Mouse (Mus musculus): ENCODE results near the gene Pip5k1a.
"Not testable (repeated sequence)": the region's sequence is repeated elsewhere in the genome, so short reads cannot be mapped to it uniquely, and the experiment has no call there.

Pip5k1a gene

DNA sequence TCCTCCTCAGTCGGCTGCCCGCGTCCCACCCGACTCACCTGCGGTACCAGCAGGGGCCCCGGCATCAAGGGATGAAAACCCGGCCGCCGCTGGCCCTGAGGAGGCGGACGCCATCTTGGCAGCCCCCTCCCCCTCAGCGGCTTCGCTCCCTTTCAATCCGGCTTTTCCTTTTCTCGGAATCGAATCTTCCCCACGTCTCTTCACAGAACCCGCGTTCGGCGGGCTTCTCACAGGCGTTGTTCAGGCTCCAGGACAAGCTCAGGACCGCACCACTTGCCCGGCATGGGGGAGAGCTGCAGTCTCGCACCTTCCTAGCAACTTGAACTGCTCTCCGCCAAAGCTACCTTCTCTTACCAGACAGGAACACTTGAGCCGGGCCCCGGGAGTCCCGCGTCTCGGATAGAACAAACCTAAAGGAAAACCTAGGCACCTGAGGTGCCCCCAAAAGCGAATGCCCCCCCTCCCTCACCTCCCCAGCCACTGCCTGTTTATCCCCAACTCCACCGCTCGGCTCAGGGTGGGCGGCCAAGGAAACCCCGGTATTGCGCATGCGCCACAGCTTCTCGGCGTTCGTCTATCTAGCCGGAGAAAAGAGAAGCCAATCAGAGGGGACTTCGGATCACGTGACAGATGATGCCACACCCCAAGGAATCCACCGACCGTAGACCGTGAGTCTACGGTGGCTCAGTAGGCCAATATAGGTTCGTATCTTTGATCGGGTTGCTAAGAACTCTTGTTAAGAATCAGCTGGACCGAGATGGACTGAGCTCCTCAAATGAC is at the start of gene Pip5k1a:
Gene Pip5k1a (minus strand): TSS at position 593 of the 780 bp plus-strand sequence.
- peak; percentile 91 to 94 for DNase-seq (ENCODE audit: low spot score in 2 of 2)

DNA sequence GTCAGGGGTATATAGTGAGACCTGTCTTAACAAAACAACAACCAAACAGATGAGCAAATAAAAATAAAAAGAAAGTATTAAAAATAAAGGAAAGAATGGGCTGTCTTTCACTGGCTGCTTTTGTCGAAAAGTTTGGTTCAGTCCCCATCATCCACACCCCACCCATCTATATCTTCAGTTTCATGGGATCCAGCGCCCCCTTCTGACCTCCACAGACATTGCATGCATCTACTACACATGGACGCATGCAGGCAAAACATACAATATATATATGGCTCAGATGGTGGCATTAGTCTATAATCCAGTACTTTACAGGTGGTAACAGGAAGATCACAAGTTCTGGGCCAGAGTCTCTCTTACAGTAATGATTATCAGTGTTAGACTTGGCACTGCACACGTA is 47.1 kb upstream of the Pip5k1a start:
- peak in 1 of 2 experiments; percentile 67 for DNase-seq (ENCODE audit: low spot score in 2 of 2)

DNA sequence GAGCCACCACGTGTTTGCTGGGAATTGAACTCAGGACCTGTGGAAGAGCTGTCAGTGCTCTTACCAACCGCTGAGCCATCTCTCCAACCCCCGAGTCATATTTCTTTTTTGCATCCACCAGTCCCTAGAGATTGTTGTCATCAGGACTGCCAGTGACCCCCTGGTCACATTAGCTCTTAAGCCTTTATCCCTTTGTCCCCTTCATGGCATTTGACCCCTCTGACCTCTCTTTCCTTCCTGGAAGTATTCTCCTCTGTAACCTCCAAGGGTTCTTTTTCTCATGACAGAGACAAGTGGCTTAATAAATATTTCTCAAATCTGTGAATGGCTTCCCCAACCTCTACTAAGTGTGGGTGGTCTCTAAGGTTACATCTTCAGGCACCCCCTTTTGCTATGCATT is 41.2 kb upstream of the Pip5k1a start:
- DNase-seq (ENCODE audit: low spot score in 2 of 2) = no peak

DNA sequence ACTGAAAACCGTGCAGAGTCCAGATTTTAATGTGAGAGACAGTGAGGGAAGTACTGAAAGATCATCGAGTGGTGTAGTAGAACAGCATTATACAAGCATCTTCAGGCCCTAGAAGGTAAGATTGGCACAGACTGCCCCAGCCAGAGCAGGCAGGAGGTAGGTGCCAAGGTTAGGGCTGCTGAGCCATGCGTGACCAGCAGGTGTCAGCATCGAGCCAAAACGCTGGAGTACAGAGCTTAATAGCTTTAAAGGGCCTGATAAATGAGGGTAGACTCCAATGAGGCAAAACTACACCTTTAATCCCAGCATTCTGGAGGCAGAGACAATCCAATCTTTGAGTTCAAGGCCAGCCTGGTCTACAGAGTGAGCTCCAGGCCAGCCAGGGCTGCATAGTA is 35.9 kb upstream of the Pip5k1a start:
- peak; percentile 80 to 89 for DNase-seq (ENCODE audit: low spot score in 2 of 2)

DNA sequence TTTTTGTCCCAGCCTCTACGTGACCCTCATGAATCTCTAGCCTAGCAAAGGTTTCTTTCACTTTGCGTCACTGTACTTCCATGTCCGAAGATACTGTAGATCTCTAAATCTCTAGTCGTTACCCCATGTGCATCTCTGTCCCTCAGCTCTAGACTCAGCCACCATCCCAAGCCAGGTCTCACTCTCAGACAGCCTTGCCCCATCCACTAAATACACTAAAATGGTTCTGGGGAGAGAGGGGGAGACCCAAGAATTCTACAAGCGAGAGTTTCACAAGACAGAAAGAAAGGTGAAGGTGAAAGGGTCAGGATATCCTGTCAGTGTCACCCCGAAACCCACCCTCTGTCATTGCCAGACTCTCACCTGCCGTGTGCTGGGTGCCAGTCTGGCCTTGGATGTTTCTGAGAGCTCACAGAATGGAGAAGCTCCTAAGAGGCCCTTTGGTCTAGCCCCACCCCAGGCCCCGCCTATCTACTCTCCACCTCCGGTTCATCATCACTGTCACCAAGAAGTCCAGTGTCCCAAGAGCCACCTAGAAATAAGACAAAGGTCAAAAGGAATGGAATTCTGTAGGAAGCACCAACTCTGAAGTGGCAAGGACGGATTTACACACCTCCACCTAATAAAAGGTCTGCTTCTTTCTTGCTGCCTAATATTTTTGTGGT is 35.4 kb upstream of the Pip5k1a start, which contains the start of gene Tnfaip8l2:
Gene Tnfaip8l2 (minus strand): TSS at position 409 of the 665 bp plus-strand sequence.
- DNase-seq (ENCODE audit: low spot score in 2 of 2) = peak; percentile 50 to 58

DNA sequence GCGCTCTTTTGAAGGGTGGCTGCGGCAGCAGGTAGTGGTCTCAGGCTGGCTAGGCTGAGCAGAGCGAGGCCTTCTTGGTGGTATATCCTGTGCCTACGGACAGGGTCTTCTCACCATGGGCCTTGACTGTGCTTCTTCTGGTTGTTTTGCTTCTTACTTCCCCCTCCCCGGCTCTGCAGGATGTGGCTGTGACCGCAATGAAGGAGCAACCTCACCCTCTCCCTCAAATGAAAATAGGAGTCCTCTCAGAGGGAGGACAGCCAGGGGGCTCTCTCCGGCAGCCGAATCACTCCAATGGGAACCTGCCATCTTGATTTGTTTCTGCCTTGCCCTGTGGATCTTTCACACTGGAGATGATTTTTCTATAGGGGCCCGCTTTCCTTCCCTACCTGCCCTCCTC is 34.7 kb upstream of the Pip5k1a start:
- DNase-seq (ENCODE audit: low spot score in 2 of 2) = peak in 1 of 2 experiments; percentile 38

DNA sequence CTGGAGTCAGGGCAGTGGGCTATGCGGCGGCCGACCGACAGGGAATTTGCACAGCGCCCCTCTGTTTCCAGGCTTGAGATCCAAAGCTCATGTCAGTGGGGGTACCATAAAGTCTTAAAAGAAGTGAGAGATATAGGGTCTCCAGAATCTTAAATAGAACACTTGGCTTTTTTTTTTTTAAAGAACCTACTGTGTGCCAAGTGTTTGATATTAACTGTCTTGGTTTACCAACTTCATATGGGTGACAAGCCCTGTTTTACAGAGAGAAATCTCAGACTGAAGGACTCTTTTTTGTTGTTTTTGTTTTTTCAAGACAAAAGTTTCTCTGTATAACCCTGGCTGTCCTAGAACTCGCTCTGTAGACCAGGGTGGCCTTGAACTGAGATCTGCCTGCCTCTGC is 34.1 kb upstream of the Pip5k1a start:
- no peak for DNase-seq (ENCODE audit: low spot score in 2 of 2)

DNA sequence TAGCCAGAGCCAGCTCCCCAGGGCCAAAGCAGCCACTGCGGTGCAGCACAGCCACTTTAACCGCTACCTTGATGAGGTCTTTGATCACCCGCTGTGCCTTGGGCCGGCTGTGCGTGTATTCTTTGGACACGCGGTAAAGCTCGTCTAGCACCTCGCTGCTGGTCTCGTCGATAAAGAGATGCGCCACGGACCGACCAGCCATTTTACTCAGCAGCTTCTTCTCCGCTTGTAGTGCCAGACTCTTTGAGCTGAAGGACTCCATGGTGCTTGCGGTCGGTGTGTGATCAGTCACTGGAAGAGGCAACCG is 33.5 kb upstream of the Pip5k1a start:
- no peak for DNase-seq (ENCODE audit: low spot score in 2 of 2)

DNA sequence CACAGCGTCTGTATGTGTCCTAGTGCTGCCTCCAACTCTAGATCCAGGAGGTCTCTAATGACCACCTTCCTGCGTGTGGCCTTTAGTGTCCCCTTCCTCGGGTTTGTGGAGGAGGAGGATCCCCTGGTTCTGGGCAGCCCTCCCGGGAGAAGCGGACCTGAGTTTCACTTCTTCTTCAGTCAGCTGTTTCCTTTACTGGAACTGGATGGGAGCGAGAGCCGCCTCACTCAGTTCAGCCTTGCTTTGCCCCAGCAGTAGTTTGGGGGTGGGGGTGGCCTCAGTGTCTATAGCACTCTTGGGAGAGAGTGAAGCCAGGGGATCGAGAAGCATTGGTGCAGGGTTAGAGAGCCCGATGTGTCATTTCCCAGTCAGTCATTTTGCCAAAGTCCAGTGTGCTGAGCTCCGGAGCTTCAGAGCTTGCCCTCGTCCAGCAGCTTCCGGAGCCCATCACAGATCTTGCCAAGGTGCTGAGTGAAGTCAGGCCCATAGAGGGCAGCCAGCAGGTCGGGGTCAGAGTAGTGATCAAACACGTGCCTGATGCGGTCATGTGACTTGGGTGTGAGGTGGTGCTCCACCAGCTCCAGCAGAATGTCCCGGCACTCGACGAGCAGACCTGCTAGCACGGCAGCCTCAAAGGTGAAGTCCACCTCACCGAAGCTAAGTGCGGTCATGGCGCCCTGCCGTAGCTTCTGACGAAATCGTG is 33.0 kb upstream of the Pip5k1a start:
- no peak for DNase-seq (ENCODE audit: low spot score in 2 of 2)

DNA sequence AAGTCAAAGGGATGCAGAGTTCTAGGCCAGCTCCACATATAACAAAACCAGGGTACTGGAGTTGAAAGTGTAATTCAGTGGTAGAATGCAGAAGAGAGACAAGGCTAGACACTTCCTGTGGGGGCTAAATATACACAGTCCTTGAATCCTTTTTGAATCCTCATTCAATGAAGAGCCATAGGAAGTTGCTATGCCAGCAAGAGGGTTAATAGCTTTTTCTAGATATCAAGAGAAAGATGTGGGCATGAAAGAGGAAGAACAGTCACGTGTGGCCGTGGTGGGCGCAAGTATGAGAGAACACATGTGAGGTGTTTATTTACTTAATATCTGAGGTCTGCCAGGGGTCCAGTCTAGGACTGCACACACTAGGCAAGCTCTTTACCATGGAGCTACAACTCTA is 29.6 kb upstream of the Pip5k1a start:
- no peak for DNase-seq (ENCODE audit: low spot score in 2 of 2)

DNA sequence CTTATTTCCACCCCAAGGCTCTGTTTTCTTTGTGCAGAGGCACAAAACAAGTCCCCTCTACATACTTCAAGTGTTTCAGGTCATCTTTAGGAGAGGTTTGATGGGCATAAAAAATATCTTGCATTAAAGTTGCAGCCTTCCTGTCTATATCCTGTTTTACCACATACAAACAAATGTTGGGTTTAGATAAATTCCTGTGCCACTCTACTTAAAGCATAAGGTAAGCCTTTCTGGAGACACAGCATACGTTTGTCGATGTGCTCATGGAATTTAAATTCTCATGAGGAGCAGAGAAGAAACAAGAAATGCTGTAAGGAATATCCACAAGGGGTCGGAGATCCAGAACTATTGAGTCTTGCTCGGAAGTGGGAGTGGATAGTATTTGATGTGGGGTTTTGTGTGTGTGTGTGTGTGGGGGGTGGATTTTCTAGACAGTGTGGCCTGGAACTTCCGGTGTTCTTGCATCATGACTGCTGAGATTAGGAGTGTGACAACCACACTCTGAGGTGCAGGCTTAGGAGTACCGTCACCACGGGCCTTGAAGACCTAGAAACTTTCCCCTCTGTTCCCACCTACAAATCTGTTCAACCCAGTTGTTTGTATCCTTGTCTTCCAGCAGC is 28.8 kb upstream of the Pip5k1a start:
- no peak for DNase-seq (ENCODE audit: low spot score in 2 of 2)

DNA sequence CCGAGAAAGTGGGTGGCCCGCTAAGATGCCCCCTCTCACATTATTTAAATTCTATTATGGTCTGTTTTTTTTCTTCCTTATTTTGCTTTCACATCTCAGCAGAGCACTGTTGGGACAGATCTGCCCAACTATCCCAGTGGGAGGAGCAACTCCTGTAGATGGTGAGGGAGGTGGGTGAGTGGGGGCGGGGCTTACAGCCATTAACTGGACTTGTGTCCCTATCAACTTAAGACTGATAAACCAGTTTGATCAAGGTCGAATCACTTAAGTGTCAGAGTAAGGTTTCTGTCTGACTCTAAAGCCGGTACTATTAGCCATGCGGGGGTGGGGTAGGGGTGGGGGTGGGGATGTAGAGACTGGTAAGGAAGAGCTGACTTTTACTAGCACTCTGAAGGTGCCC is 28.3 kb upstream of the Pip5k1a start:
- DNase-seq (ENCODE audit: low spot score in 2 of 2) = peak; percentile 43 to 58

DNA sequence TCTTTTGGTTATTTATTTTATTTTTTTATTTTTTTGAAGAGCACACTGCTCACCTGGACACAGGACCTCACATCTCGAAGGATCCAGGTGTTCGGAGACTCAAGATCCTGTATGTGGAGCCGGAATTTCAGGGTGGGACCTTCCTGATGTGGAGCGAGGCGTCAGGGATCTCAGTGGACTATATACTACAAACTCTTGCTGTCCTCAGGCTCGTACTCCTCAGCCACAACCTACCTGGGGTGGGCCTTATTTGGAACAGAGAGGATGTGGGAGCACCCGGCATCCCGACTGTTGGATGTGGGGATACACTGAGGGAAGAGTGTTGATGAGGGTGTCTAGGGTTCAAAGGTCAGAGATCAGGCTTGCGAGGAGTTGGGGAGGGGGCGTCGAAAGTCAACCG is 27.4 kb upstream of the Pip5k1a start:
- not testable (repeated sequence) for DNase-seq (ENCODE audit: low spot score in 2 of 2)

DNA sequence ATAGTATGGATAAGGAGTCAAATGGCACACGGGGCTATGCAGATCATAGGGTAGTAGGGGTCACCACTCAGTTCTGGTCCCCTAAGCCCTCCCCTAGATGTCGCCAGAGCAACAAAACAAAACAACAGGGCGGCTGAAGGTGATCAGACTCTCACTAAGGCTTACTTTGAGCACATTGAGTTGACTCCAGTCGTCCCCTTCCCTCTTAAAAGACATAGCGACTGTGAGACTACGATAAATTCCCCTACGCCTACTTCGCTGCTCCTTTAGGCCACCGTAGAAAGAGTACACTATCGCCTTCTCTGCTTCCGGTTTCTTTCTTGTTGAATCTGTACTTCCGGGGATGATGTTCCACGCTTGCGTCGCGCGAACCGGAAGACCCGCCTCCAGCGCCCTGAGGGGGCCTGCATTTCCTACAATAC is 27.0 kb upstream of the Pip5k1a start, which contains the start of the genes Scnm1 and Lysmd1:
Gene Scnm1 (minus strand): TSS at position 332 of the 422 bp plus-strand sequence.
Gene Lysmd1 (plus strand): TSS at position 409 of the 422 bp plus-strand sequence.
- DNase-seq (ENCODE audit: low spot score in 2 of 2) = peak; percentile 73 to 83

DNA sequence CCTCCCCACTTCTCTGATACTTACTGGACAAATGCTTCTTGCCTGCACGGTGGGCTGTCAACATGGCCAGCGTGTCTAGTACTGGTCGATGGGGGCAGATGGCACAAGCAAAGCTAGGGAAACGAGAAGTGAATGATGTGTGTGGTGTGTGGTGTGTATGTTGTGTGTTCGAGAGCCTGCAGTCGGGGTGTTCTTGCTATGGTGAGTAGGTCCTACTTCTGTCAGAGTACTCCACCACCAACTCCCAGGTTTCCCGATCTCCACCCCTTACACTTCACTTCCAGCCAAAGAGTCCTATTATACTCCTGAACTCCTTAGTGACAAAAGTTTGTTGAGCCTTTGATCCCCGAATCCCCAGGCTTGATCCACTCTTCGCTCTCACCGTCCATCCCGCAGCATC is 26.4 kb upstream of the Pip5k1a start:
- DNase-seq (ENCODE audit: low spot score in 2 of 2) = no peak

DNA sequence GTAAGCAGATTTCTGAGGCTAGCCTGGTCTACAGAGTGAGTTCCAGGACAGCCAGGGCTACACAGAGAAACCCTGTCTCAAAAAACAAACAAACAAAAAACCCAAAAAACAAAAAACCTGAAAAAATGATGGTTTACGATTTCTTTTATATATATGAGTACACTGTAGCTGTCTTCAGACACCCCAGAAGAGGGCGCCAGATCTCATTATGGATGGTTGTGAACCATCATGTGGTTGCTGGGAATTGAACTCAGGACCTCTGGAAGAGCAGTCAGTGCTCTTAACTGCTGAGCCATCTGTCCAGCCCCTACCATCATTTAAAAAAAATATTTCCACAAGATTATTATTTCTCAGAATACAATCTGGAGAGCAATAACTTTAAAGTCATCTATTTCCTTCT is 25.7 kb upstream of the Pip5k1a start:
- DNase-seq (ENCODE audit: low spot score in 2 of 2) = not testable (repeated sequence)

DNA sequence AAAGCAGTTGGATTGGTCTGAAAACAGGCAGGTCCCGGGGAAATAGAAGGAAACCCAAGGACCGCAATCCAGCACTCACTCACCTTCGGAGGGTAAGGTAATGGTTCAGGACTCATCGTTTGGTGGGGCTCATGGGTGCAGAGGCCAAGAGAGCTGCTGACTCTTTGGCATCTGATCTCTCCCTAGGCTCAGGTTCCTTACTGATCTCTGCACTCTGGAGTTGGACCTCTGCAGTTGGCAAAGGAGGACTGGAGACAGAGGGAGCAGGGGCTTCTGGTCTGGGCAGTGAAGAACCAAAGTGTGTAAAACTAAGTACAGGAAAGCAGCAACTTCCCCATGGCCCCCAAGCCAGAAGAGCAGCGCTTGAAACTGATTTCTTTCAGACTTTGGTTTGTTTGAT is 23.4 kb upstream of the Pip5k1a start:
- no peak for DNase-seq (ENCODE audit: low spot score in 2 of 2)

DNA sequence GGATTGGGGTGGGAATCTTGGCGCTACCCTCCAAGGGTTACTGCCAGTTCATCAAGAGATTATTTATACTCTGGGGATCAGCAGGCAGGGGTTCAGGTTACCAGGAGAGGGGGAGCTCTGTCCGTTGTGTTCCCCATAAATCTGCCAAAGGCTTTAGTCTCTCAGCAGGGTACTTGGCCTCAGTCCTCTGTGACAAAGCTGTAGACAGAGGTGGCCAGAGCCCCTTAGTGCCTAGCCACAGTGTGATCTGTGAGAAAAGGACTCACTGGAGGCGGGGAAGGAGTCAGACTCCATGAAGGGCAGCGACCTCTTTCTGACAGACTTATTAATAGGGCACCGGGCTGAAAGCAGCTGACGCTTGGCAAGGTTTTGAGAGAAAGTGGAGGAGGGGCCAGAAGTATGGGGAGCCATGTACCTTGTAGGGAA is 22.5 kb upstream of the Pip5k1a start:
- no peak for DNase-seq (ENCODE audit: low spot score in 2 of 2)

DNA sequence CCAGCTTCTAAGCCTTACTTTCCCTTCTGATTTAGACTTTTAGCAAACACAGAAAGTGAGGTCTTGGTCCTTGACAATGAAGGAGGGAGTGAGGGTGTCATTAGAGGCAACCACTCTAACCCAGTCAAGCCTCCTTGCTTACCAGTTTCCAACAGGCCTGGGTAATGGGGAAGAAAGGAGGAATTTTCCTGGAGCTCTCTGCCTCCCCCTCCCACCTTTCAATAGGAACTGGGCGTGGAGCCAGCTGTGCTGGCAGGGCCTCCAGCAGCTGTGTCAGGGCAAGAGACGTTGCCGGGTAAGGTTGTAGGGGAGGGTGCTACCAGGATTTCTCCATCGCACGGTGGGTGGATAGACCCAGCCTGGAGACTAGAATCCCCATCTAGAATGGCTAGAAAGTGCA is 18.2 kb upstream of the Pip5k1a start:
- no peak for DNase-seq (ENCODE audit: low spot score in 2 of 2)

DNA sequence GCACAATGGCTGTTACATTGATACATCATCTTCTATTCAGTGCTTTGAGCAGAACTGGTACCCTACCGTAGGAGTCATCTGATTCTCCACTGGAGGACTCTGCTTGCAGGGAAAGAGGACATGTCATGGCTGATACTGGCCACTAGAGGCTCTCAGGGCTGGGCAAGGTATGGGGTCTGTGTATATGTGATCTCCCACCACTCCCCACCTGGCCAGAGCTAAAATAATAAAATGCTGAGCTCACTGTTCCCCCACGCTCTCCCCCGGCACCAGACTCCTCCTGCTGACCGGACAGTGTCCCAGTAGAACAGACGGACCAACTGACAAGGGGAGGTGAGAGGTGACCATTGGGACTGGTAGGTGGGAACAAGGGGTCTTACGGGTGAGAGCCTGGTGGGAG is 17.5 kb upstream of the Pip5k1a start, which contains the start of gene Tmod4:
Gene Tmod4 (plus strand): TSS at position 231 of the 400 bp plus-strand sequence.
- no peak for DNase-seq (ENCODE audit: low spot score in 2 of 2)

DNA sequence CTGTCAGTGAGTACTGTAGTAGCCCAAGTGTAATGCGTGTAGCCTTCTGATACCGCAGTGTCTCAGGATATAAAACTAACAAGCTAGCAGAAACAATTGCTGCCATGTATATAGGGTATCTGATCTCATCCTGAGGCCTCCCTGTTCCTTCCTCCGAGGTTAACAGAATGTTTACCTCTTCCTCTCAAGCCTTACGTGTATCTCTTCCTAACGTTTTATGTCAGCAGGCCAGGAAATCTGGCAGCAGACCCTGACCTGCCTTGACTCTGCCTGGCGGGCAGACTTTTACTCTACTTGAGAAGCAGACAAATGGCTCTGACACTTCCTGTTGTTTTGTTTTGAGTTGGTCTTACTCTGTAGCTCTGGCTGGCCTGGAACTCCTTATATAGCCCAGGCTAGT is 14.8 kb upstream of the Pip5k1a start:
- DNase-seq (ENCODE audit: low spot score in 2 of 2) = no peak

DNA sequence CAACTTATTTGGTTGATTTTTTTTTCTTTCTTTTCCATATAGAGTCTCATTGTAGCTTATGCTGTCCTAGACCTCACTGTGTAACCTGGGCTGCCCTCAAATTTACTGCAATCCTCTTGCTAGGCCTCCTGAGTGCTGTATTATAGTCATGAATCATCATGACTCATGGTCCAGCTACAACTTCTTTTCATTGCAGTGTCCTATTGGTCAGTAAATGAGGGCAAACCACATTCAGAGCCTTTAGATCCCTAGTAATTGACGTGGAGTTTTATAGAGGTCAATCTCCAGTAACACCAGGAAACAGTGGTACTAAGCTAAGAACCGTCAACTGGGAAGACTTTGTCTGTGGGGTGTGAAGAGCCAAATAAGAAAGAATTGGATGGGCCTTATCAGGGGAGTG is 11.0 kb upstream of the Pip5k1a start:
- DNase-seq (ENCODE audit: low spot score in 2 of 2) = no peak

Data from spleen, postnatal 14 days (tissue).